Mouse (Mus musculus) common myeloid progenitor, adult 5-6 weeks (primary cell): Measurements from ENCODE around the gene Eif3k. TPM values are rescaled to one million over a fixed set of nuclear protein-coding genes. Genes with fewer than 3 reads are reported as not detected.

Source experiments
- ATAC-seq: replicated peaks from 2 replicates; pipeline ENCODE4 v1.8.0; 2016; ENCODE audit warnings: low read depth, mild to moderate bottlenecking, moderate TSS enrichment, inconsistent platforms; ENCODE audit not compliant: poor library complexity, severe bottlenecking
- total RNA-seq: library from RNA; stranded (forward); fragments of 200-1000, 187-1606 nt; gene quantifications from 2 replicates; pipeline ENCODE4 v1.2.3, GENCODE M21; 2017

The Eif3k gene
- total RNA-seq, 1 experiment from 2014 or later = 417 TPM

DNA sequence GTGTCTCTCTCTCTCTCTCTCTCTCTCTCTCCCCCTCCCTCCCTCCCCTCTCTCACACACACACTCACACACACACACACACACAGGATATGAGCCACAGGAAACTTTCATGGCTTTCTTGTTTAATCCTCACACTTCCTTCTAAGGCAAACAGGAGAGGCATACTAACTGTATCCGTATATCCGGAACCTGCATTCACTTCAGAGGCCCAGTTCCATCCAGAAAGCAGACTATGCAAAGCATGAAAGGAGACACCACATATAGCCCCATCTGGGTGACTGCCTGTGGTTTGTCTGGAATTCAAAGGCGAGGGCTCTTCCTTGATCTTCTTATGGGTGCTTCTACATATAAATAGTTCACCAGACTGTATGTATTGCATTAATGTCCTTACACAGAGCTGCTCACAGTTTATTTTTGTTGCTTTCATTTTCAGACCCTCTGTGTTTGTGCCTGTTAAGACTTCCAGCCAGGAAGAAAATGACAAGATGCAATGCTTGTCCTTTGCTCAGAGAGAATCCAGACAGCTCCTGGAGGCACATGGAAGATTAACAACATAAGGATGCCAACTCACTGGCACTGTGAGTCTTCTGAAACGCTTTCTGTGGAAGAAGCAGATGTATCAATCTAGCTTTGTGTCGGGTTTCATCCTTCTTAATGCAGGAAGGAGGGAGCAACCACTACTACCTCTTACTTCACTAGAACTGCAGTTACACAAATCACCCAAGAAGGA is 38.0 kb downstream of the Eif3k start:
- no peak for ATAC-seq

DNA sequence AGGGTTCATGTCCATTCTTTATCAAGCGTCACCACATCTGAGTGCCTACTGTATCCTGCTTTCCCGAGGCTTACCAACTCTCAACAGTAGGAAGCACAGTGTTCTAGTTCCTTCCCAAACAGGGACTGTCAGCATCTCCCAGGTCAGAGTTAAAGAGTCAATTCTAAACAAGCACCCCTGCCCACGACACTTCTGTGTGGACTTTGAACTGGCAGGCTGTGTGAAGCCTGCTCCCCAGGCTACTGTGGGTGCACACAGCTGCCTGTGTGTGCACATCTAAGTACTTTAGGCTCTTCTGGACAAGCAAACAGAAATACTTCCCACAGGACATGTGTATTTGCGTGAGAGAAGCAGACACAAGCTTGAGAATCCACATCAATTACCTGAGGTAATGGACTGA is 40.1 kb downstream of the Eif3k start:
- no peak for ATAC-seq

DNA sequence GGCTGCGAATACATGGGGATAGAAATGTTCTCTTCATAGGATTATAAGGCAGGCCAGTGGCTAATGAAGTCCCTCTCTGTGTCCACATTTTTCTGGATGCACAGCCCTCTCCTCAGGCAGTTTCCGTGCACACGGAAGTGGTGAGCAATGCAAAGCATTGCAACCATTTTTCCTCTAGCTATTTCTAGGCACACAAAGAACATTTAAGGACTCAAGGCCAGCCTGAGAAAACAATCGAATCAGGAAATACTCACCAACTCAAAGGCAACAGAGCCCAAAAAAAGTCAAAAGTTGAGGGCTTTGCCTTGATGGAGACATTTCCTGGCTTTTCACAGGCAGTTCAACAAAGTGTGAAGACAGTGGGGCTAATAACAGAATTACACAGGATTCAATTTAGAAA is 40.5 kb downstream of the Eif3k start:
- no peak for ATAC-seq

DNA sequence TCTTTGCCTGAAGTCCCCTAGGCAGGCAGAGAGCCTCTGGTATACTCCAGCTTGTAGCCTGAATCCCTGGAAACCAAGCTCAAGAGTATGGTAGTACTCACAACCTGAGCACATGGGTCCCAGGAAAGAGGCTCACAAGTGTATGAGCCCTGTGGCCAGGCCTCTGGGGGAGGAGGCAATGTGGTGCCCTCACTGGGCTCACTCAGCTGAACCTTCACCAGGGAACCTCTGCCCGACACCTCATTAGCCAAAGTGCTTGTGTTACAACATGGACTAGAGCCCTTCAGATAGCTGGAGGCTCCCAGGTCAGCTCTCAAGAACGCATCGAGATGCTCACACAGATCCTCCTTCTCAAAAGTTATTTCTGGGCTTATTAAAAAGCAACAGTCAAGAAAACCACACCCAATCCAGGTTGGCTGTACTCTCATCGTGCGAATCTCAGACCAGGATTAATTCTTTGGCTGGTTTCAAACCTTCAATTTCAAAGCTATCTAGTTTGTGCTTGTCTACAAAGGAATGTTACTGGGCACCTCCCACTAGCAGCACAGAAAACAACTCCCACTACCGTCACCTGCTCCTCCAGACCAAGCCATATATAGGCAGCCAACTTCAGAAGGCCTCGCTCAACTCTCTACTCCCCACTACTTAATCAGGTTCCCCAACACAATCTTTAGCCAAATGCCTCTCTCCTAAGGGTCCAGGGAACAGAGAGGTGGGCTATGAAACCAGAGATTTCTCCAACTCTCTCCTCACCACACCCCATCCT is 42.1 kb downstream of the Eif3k start:
- ATAC-seq = no peak

- no peak for ATAC-seq
These were observed 43.0 kb downstream of the Eif3k start for GRCm38 (mm10) chr7:28938654-28939053.

GRCm38 (mm10) chr7:28936787-28937186 is 44.9 kb downstream of the Eif3k start:
- ATAC-seq = no peak

DNA sequence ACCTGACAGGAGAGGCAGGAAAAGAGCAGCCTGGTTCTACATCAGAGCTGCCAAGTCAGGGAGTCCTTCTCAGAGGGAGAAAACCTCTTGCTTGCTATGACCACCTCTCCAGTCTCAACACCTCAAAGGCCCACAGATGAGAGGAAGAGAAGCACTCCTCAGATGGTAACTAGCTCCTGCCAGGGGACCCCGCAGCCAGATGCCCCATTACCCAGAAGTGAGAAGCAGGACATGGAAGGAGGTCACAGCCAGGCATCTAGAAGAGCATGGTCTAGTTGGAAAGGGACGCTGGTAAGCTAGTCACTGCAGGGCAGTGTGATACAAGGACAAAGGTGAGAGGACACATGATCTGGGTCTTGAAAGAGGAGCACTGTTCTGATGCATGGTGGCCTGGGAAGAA is 47.8 kb downstream of the Eif3k start:
- no peak for ATAC-seq

GRCm38 (mm10) chr7:28932421-28933041 is 49.1 kb downstream of the Eif3k start:
- ATAC-seq = 0 out of 2 replicates have a peak, but pooled peaks have one; percentile 10

- no peak for ATAC-seq
These were observed 50.0 kb downstream of the Eif3k start for GRCm38 (mm10) chr7:28931695-28932039.

DNA sequence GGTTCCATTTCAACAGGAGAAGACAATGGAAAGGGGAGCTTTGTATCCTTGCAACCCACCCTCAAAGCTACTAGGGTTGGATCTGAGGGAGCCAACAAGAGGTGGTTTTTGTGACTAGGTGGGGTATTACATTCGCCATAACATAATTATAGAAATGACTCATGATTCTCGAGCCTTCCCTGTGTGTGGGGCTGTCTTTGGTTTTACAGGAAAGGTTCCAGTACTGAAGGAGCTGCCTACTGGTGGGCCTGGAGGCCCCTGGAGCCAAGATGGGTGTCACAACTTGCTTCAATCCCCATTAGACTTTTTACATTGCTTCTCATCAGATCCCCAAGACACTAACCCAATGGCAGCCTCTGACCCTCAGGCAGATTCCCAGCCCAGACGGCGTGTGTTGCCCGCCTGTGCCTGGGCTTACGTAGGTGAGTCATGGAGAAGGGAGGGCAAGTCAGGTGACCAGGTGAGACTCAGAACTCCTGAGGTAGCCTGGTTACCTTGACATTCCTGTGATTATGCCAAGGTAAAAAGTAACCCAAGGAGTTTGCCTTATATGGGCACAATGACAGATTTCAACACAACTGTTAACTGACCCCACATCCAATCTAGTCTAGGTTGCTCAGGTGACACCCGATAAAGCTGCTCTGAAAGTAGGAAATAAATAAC is 50.5 kb downstream of the Eif3k start:
- no peak for ATAC-seq

GRCm38 (mm10) chr7:28930320-28931031 is 51.2 kb downstream of the Eif3k start:
- ATAC-seq = no peak

- no peak for ATAC-seq
These were observed 52.3 kb downstream of the Eif3k start for GRCm38 (mm10) chr7:28929381-28929780.

DNA sequence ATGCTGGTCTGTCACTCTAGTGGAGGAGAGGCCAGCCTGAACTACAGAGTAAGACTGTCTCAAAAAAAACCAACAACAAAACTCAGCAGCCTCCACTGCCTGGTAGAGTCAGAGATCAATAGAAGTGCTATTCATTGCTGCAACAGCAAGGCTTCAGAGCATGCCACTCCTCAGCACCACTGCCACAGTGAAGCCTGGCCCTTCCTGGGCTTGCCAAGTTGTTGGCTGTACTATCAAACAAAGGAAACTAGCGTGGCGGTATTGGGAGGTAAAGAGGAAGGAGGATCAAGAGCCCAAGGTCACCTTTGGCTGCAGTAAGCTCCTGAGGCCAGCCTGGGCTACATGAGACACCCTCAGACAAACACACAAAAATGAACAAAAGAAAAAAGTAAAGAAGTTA is 55.5 kb downstream of the Eif3k start:
- no peak for ATAC-seq

DNA sequence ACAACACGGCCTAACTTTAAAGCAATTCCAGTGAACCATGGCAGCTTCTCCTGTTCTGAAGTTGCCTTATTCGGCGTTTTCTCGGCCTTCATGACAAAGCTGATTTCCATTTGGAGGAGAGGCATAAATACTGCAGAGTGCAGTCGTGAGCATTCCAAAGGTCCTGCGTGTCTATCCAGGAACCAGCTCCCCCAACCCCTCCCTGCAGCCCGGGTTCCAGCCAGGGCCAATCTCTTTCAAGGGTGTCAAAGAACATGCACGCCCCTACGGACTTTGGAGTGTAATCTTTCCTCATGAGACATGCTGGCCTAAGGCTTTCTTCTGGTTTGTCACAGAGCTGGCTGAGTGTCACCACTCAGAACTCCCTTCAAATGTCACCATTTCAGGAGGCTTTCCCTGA is 56.3 kb downstream of the Eif3k start:
- no peak for ATAC-seq

DNA sequence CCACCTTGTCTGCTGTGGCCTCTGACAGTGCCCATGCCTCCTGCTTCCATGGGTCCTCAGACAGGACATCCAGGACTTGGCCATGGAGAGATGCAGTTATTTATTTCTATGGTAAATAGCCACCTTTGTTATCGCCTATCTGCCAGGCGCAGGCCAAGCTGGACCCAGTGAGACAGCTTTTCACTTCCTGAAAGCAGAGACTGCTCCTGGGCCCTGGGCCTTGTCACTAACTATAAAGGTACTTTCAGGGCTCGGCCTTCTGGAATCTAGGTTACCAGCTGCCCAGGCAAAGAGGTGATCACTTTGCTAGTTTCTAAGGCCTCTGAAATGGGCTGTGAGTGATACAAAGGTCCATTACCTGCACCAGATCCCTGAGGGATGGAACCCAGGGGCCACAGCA is 56.9 kb downstream of the Eif3k start:
- no peak for ATAC-seq

DNA sequence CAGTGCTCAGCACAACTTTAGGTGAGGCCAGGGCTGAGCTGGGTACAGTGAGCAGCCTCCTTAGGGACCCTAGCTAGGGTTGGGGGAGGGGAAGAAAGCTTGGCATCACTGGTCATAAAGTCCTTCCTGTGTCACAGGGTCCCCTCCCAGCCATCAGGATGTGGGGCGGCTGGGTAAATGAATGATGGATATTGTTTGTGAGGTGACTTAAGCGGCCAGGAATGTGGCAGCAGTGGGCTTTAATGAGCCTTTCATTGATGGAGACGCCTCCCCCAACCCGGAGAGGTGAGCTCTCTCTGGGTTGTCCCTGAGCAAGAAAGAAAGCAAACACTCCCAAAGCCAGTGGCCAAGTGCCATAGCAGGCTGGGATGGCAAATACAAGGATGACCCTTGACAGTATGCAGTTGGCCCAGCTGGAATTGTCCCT is 57.8 kb downstream of the Eif3k start:
- ATAC-seq = no peak

DNA sequence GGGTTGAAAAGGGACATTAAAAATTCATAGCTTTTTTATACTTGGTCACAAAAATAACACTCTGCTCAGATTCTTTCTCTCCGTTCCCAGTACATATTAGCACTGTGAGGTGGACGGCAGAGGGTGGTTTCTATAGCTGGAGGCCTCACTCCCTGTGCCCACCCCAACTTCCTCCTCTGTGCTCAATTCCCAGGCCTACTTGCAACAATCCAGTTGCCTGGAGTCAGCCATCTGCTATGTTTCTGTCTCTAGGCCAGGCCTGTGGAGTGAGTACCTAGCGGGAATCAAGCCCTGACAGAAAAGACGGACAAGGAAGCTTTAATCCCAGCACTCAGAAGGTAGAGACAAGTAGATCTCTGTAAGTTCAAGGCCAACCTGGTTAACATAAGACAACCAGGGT is 59.1 kb downstream of the Eif3k start:
- ATAC-seq = no peak

GRCm38 (mm10) chr7:28921722-28922465 is 59.8 kb downstream of the Eif3k start:
- ATAC-seq = no peak
